In the genomic region with DNA sequence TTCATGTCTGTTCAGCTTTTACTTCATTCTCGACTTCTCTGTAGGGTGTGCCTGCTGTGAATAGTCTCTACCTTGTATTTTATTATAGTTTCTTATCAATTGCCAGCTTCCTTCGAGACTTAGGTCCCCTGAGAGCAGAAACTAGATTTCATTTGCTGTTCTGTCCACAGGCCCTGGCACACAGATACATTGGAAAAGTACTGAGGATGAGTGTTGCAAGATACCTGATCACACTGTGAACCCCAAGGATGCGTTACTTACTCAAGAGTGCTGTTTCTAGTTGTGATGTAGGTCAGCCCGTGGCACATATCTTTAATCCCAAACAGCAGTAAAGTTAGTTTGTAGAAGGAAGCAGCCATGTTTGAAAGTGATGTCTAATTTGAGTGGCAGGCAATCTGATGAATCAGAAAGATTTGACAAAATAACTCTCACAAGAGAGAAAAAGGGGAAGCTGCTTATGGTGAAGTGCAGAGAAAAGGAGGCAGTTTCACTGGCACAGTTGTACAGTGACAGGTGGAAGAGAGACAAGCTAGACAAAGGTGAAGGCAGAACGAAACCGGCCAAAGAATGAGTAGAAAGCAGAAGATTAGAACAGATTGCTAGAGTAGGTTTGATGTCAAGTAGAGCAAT, we compare ENCODE assay signal across 15 mouse cellular contexts. TPM values are rescaled to one million over a fixed set of nuclear protein-coding genes. Genes with fewer than 3 reads are reported as not detected.
DNase-seq lines count a peak whose midpoint lies in the region; ATAC-seq and TF ChIP-seq lines count a peak whose summit lies in the region.
"Had no signal": no experiment of that assay in that cellular context is flagged by ENCODE, and none has a peak within 500 bp of the region (broad histone marks: within the 10 kb centered on the region; RNA-seq: fewer than 3 reads in every experiment).

No protein-coding gene starts in this region.

- intact Hi-C loops in left cerebral cortex, postnatal 14 days (cut with DNase I), result no loop called here

- no peaks in the 10 kb centered on the region for H3K9me3 ChIP-seq in forebrain, embryonic 13.5 days (replicated peaks)
- H3K9me3 ChIP-seq in forebrain, embryonic 14.5 days (replicated peaks; ENCODE audit: control insufficient read depth, low read length), result no peaks in the 10 kb centered on the region
- no peaks in the 10 kb centered on the region for H3K9me3 ChIP-seq in liver, postnatal 0 days (ENCODE audit: low read length)
- H3K9me3 ChIP-seq: midbrain, embryonic 10.5 days had no signal

- no peak for TF ChIP-seq EP300 in liver, postnatal 0 days (IDR thresholded peaks at IDR 0.05; ENCODE audit: low read depth)

- H3K4me2 ChIP-seq in forebrain, embryonic 13.5 days, result 0 out of 2 replicates have a peak overlapping the region, but pooled peaks have one; percentile 19
- no peak overlapping the region for H3K4me2 ChIP-seq in forebrain, embryonic 14.5 days (ENCODE audit: low read length)
- H3K4me2 ChIP-seq in liver, postnatal 0 days (ENCODE audit: low read depth, low read length), result peak overlapping the region; percentile 97

- no peak for TF ChIP-seq CTCF in liver, adult 2 months (IDR thresholded peaks at IDR 0.05; ENCODE audit: low read depth, low read length)
- TF ChIP-seq CTCF in liver, postnatal 0 days (IDR thresholded peaks at IDR 0.05; ENCODE audit: low read depth), result no peak

- TF ChIP-seq POLR2A in liver, adult 2 months (IDR thresholded peaks at IDR 0.05; ENCODE audit: extremely low read depth, insufficient read depth, low read length), result no peak

- H3K4me1 ChIP-seq in forebrain, embryonic 13.5 days, result peaks cover 38% of the 10 kb centered on the region
- peaks cover 16% of the 10 kb centered on the region; the same call in 1 of the 2 replicates for H3K4me1 ChIP-seq in forebrain, embryonic 14.5 days (ENCODE audit: control insufficient read depth, insufficient read depth, low read length)
- H3K4me1 ChIP-seq in liver, adult 2 months (ENCODE audit: control insufficient read depth, insufficient read depth, low read length), result peaks cover 25% of the 10 kb centered on the region
- peaks cover 39% of the 10 kb centered on the region for H3K4me1 ChIP-seq in liver, postnatal 0 days (ENCODE audit: insufficient read depth)

- peaks cover 37% of the 10 kb centered on the region for H3K36me3 ChIP-seq in forebrain, embryonic 13.5 days (ENCODE audit: poor library complexity, severe bottlenecking)
- peaks cover 36% of the 10 kb centered on the region for H3K36me3 ChIP-seq in forebrain, embryonic 14.5 days (ENCODE audit: control insufficient read depth, insufficient read depth, low read length)
- H3K36me3 ChIP-seq in liver, adult 2 months (ENCODE audit: control insufficient read depth, insufficient read depth, low read length), result peaks cover 32% of the 10 kb centered on the region
- peaks cover 36% of the 10 kb centered on the region for H3K36me3 ChIP-seq in liver, postnatal 0 days (replicated peaks; ENCODE audit: insufficient read depth, low read length)

- ATAC-seq in forebrain, embryonic 13.5 days, result no peak
- ATAC-seq in forebrain, embryonic 14.5 days, result no peak
- no peak for ATAC-seq in liver, postnatal 0 days

- H3K9ac ChIP-seq in forebrain, embryonic 13.5 days, result 0 out of 2 replicates have a peak overlapping the region, but pooled peaks have one; percentile 14
- H3K9ac ChIP-seq in forebrain, embryonic 14.5 days (ENCODE audit: low read length), result no peak overlapping the region
- peak overlapping the region; percentile 77 for H3K9ac ChIP-seq in liver, adult 2 months (ENCODE audit: low read depth, low read length)
- peak overlapping the region; percentile 16; the same call in 1 of the 2 replicates for H3K9ac ChIP-seq in liver, postnatal 0 days (replicated peaks)

- peaks cover 12% of the 10 kb centered on the region; the same call in 1 of the 2 replicates for H3K79me2 ChIP-seq in liver, adult 2 months (ENCODE audit: control insufficient read depth, insufficient read depth, low read length)

- no peak overlapping the region for H3K27ac ChIP-seq in forebrain, embryonic 13.5 days
- no peak overlapping the region for H3K27ac ChIP-seq in forebrain, embryonic 14.5 days (ENCODE audit: low read depth, low read length)
- peak overlapping the region; percentile 90 for H3K27ac ChIP-seq in liver, adult 2 months (replicated peaks; ENCODE audit: insufficient read depth, low read depth, low read length)
- 0 out of 2 replicates have a peak overlapping the region, but pooled peaks have one; percentile 66 for H3K27ac ChIP-seq in liver, postnatal 0 days (ENCODE audit: low read depth)
- H3K27ac ChIP-seq: midbrain, embryonic 10.5 days had no signal

- WGBS in forebrain, embryonic 13.5 days, result 82% methylated on average over 6 of the region's 6 CpGs
- WGBS in forebrain, embryonic 14.5 days, result 86% methylated on average over 6 of the region's 6 CpGs
- 33% methylated on average over 6 of the region's 6 CpGs for whole genome bisulfite sequencing in liver, adult 2 months
- 62% methylated on average over 6 of the region's 6 CpGs for WGBS in liver, postnatal 0 days (ENCODE audit: insufficient replicate concordance)

- H3K4me3 ChIP-seq in forebrain, embryonic 13.5 days, result no peak overlapping the region
- no peak overlapping the region for H3K4me3 ChIP-seq in forebrain, embryonic 14.5 days (ENCODE audit: low read depth, low read length)
- peak overlapping the region; percentile 38; the same call in 1 of the 2 replicates for H3K4me3 ChIP-seq in liver, adult 2 months (ENCODE audit: insufficient read depth, low read depth, low read length)
- 0 out of 2 replicates have a peak overlapping the region, but pooled peaks have one; percentile 4 for H3K4me3 ChIP-seq in liver, postnatal 0 days (ENCODE audit: low read depth, low read length)
- H3K4me3 ChIP-seq: midbrain, embryonic 10.5 days had no signal

- H3K27me3 ChIP-seq in forebrain, embryonic 13.5 days, result no peaks in the 10 kb centered on the region
- H3K27me3 ChIP-seq in forebrain, embryonic 14.5 days (replicated peaks; ENCODE audit: control insufficient read depth, insufficient read depth, low read length), result no peaks in the 10 kb centered on the region
- H3K27me3 ChIP-seq in liver, adult 2 months (ENCODE audit: control insufficient read depth, insufficient read depth, low read length), result no peaks in the 10 kb centered on the region
- no peaks in the 10 kb centered on the region for H3K27me3 ChIP-seq in liver, postnatal 0 days (ENCODE audit: insufficient read depth, low read length)

- no peak for DNase-seq in forebrain, embryonic 14.5 days (ENCODE audit: low spot score)
- peak; percentile 83 for DNase-seq in liver, adult 2 months (ENCODE audit: extremely low read depth, low read depth, low spot score)
- DNase-seq in liver, result no peak
- peak; percentile 43 for DNase-seq in fat pad, adult 2 months (ENCODE audit: extremely low read depth, low read depth, low spot score)
- DNase-seq in liver, postnatal 0 days, result no peak
- DNase-seq in left cerebral cortex, postnatal 14 days (ENCODE audit: low spot score in 2 of 2), result no peak
- DNase-seq in left cerebral cortex, adult 11 months (ENCODE audit: low spot score), result no peak
- DNase-seq: cerebellum, adult 8-10 months; embryo, embryonic 11 days; lung, postnatal 10 days had no signal

RNA-seq across cellular contexts. Expression of gene Ppat, which starts 3.0 kb away (rescaled TPM):
- 19.2 and 25.5 TPM in 2 replicates for polyA plus RNA-seq in forebrain, embryonic 13.5 days (2015; fragmentation: Nextera tagmentation; extraction: Ambion mirVana)
- polyA plus RNA-seq in forebrain, embryonic 14.5 days (2014; fragmentation: Nextera tagmentation; extraction: Ambion mirVana), result 16.3 and 19.5 TPM in 2 replicates
- total RNA-seq in liver, adult 2 months (2014; rRNA removed), result 22.8 and 30.3 TPM in 2 replicates
- 5.3 and 6.4 TPM in 2 replicates for polyA plus RNA-seq in liver, adult 2 months (2012; rRNA removed)
- polyA plus RNA-seq in liver, postnatal 0 days (2015; fragmentation: Nextera tagmentation; extraction: Ambion mirVana), result 14.9 and 17.6 TPM in 2 replicates
- total RNA-seq in left cerebral cortex, postnatal 14 days (2021), result 10 to 100 TPM; 20.1 to 20.4 TPM

RNA-seq across cellular contexts. Expression of gene Paics, which starts 3.3 kb away (rescaled TPM):
- 312 and 332 TPM in 2 replicates for polyA plus RNA-seq in forebrain, embryonic 13.5 days (2015; fragmentation: Nextera tagmentation; extraction: Ambion mirVana)
- polyA plus RNA-seq in forebrain, embryonic 14.5 days (2014; fragmentation: Nextera tagmentation; extraction: Ambion mirVana), result 260 and 276 TPM in 2 replicates
- total RNA-seq in liver, adult 2 months (2014; rRNA removed), result 303 and 359 TPM in 2 replicates
- 165 and 187 TPM in 2 replicates for polyA plus RNA-seq in liver, adult 2 months (2012; rRNA removed)
- 95.3 and 111 TPM in 2 replicates for polyA plus RNA-seq in liver, postnatal 0 days (2015; fragmentation: Nextera tagmentation; extraction: Ambion mirVana)
- 10 to 100 TPM; 95.7 to 95.9 TPM for total RNA-seq in left cerebral cortex, postnatal 14 days (2021)

RNA-seq across cellular contexts. Expression of gene Srp72, which starts 20.1 kb away (rescaled TPM):
- polyA plus RNA-seq in forebrain, embryonic 13.5 days (2015; fragmentation: Nextera tagmentation; extraction: Ambion mirVana), result 75.4 and 78.1 TPM in 2 replicates
- 85.2 and 92.3 TPM in 2 replicates for polyA plus RNA-seq in forebrain, embryonic 14.5 days (2014; fragmentation: Nextera tagmentation; extraction: Ambion mirVana)
- 43.4 and 43.5 TPM in 2 replicates for total RNA-seq in liver, adult 2 months (2014; rRNA removed)
- 18.4 and 23.1 TPM in 2 replicates for polyA plus RNA-seq in liver, adult 2 months (2012; rRNA removed)
- polyA plus RNA-seq in liver, postnatal 0 days (2015; fragmentation: Nextera tagmentation; extraction: Ambion mirVana), result 34.4 TPM in 2 replicates
- 100 to 1,000 TPM; 111 to 116 TPM for total RNA-seq in left cerebral cortex, postnatal 14 days (2021)

RNA-seq across cellular contexts. Expression of gene Aasdh, which starts 49.1 kb away (rescaled TPM):
- polyA plus RNA-seq in forebrain, embryonic 13.5 days (2015; fragmentation: Nextera tagmentation; extraction: Ambion mirVana), result 23.0 and 23.4 TPM in 2 replicates
- polyA plus RNA-seq in forebrain, embryonic 14.5 days (2014; fragmentation: Nextera tagmentation; extraction: Ambion mirVana), result 18.2 and 18.4 TPM in 2 replicates
- total RNA-seq in liver, adult 2 months (2014; rRNA removed), result 9.3 and 14.3 TPM in 2 replicates
- polyA plus RNA-seq in liver, adult 2 months (2012; rRNA removed), result 7.8 and 9.7 TPM in 2 replicates
- 5.1 and 5.3 TPM in 2 replicates for polyA plus RNA-seq in liver, postnatal 0 days (2015; fragmentation: Nextera tagmentation; extraction: Ambion mirVana)
- total RNA-seq in left cerebral cortex, postnatal 14 days (2021), result 10 to 100 TPM; 19.6 to 20.2 TPM

RNA-seq across cellular contexts. Expression of gene Arl9, which starts 49.5 kb away (rescaled TPM):
- not detected in 2 replicates for polyA plus RNA-seq in forebrain, embryonic 13.5 days (2015; fragmentation: Nextera tagmentation; extraction: Ambion mirVana)
- polyA plus RNA-seq in forebrain, embryonic 14.5 days (2014; fragmentation: Nextera tagmentation; extraction: Ambion mirVana), result not detected in 2 replicates
- total RNA-seq in liver, adult 2 months (2014; rRNA removed), result not detected in 2 replicates
- 0.33 TPM in 1 of 2 replicates, not detected in the other for polyA plus RNA-seq in liver, adult 2 months (2012; rRNA removed)
- polyA plus RNA-seq in liver, postnatal 0 days (2015; fragmentation: Nextera tagmentation; extraction: Ambion mirVana), result 0.22 TPM in 2 replicates
- total RNA-seq in left cerebral cortex, postnatal 14 days (2021), result not detected
- total RNA-seq: gastrocnemius, adult 18-20 months had no signal
- polyA plus RNA-seq: forebrain, embryonic 11.5 days; heart, embryonic 16.5 days; midbrain, embryonic 10.5 days had no signal

Comparison
In these comparisons a context has a peak if more than half of its experiments do, and no peak if none do; other contexts are left out.
1. DNase-seq: peak in liver, adult 2 months (single experiment) and fat pad, adult 2 months (single experiment); none in forebrain, embryonic 14.5 days (single experiment), liver (single experiment), liver, postnatal 0 days (single experiment), left cerebral cortex, postnatal 14 days (0 of 2) and left cerebral cortex, adult 11 months (single experiment).
2. H3K27ac ChIP-seq: peak in liver, adult 2 months (single experiment) and liver, postnatal 0 days (single experiment); none in forebrain, embryonic 13.5 days (single experiment) and forebrain, embryonic 14.5 days (single experiment).
3. H3K4me3 ChIP-seq: peak in liver, adult 2 months (single experiment) and liver, postnatal 0 days (single experiment); none in forebrain, embryonic 13.5 days (single experiment) and forebrain, embryonic 14.5 days (single experiment).